Mouse (Mus musculus) G1E (cell line): ENCODE results near the gene Gm26620. TPM values are rescaled to one million over a fixed set of nuclear protein-coding genes. Genes with fewer than 3 reads are reported as not detected.

Experiments used
- ATAC-seq: 2 replicates; pipeline ENCODE4 v1.8.0; 2016; ENCODE audit warnings: mild to moderate bottlenecking; ENCODE audit not compliant: insufficient number of reproducible peaks, poor library complexity, low FRiP score, severe bottlenecking; ENCODE audit errors: extremely low read depth
- DNase-seq: peaks from one replicate; pipeline ENCODE4 v3.0.0; 2012; ENCODE audit warnings: low spot score
- H3K27me3 ChIP-seq: 2 replicates; pipeline ENCODE4 v1.6.1; 2012; ENCODE audit warnings: mild to moderate bottlenecking, low read length, inconsistent platforms; ENCODE audit not compliant: insufficient read depth
- H3K36me3 ChIP-seq: replicated peaks from 2 replicates; pipeline ENCODE3; 2012; ENCODE audit warnings: mild to moderate bottlenecking, inconsistent platforms
- H3K4me1 ChIP-seq: 2 replicates; pipeline ENCODE4 v1.6.1; 2012; ENCODE audit warnings: low read depth, low read length, inconsistent platforms, mixed read lengths; ENCODE audit not compliant: insufficient read depth
- H3K4me3 ChIP-seq: 2 replicates; pipeline ENCODE4 v1.5.1; 2012; ENCODE audit warnings: low read depth, mild to moderate bottlenecking, inconsistent platforms, low read length, moderate library complexity, mixed read lengths
- H3K9me3 ChIP-seq: replicated peaks from 2 replicates; pipeline ENCODE4 v1.6.1; 2012; ENCODE audit warnings: inconsistent platforms
- CTCF ChIP-seq: IDR thresholded peaks from 2 replicates; pipeline ENCODE4 v1.5.1; 2012; ENCODE audit warnings: low read depth, low read length, inconsistent platforms, mixed read lengths
- GATA1 ChIP-seq: IDR thresholded peaks from 2 replicates; pipeline ENCODE4 v1.6.1; 2012; ENCODE audit warnings: borderline replicate concordance, low read length, inconsistent platforms, mixed read lengths
- GATA2 ChIP-seq: IDR thresholded peaks from 2 replicates; pipeline ENCODE4 v1.6.1; 2012; ENCODE audit warnings: low read depth, low read length, inconsistent platforms, borderline replicate concordance
- POLR2AphosphoS5 ChIP-seq: IDR thresholded peaks from 2 replicates; pipeline ENCODE4 v1.6.1; 2012; ENCODE audit warnings: low read depth, low read length, inconsistent platforms; ENCODE audit not compliant: insufficient replicate concordance
- TAL1 ChIP-seq: conservative IDR thresholded peaks from 2 replicates; pipeline ENCODE4 v1.6.1; 2012; ENCODE audit warnings: low read depth, low read length, inconsistent platforms, mixed read lengths
- polyA plus RNA-seq: library from polyadenylated mRNA; stranded (reverse); fragments of >175 nt; gene quantifications from 2 replicates; pipeline ENCODE4 v1.2.3, GENCODE M21; 2012
- total RNA-seq, 2 experiments: library from RNA; stranded (forward) in 1 of 2; stranded (reverse) in 1 of 2; fragments of 200-1000 nt in 1 of 2; fragments of >200 nt in 1 of 2; fragmentation: Nextera tagmentation in 1 of 2; gene quantifications; 2 replicates each; pipeline ENCODE4 v1.2.3; 2014 to 2017

Gm26620 gene
- total and polyA plus RNA-seq, 3 experiments = 0.76 to 1.1 (median 0.90) TPM

- no peaks in the 10 kb centered on the region for H3K36me3 ChIP-seq
Measured at GRCm38 (mm10) chr1:170933940-170934339, 49.1 kb downstream of the Gm26620 start.

GRCm38 (mm10) chr1:170934383-170934782 is 49.5 kb downstream of the Gm26620 start:
- ATAC-seq (peak; percentile 80), DNase-seq (peak; percentile 39)
- no peak for TF ChIP-seq POLR2AphosphoS5
- TF ChIP-seq GATA1 = no peak
- TF ChIP-seq GATA2 = no peak
- no peak for TF ChIP-seq CTCF
- no peak for TF ChIP-seq TAL1
- Histone ChIP-seq H3K36me3 (no peaks in the 10 kb centered on the region), H3K4me1 (peaks cover 38% of the 10 kb centered on the region), H3K4me3 (no peak overlapping the region), H3K9me3 (no peaks in the 10 kb centered on the region; the same call in 1 of the 2 replicates), H3K27me3 (0 out of 2 replicates have a peak, but pooled peaks cover 2% of the 10 kb centered on the region)

More at GRCm38 (mm10) chr1:170933940-170934339, 49.1 kb downstream of the Gm26620 start:
- H3K27me3 ChIP-seq = 0 out of 2 replicates have a peak, but pooled peaks cover 2% of the 10 kb centered on the region
- no peaks in the 10 kb centered on the region; the same call in 1 of the 2 replicates for H3K9me3 ChIP-seq
- H3K4me1 ChIP-seq = peaks cover 38% of the 10 kb centered on the region
- TF ChIP-seq POLR2AphosphoS5 = no peak
- H3K4me3 ChIP-seq = no peak overlapping the region
- ATAC-seq = no peak
- DNase-seq = no peak

Other genes with a start within 250 kb of the Gm26620 start
- not detected in 2 replicates for gene Olfml2b, start 240.5 kb upstream of the Gm26620 start, total RNA-seq (2014; fragmentation: Nextera tagmentation)
- gene Olfml2b, start 240.5 kb upstream of the Gm26620 start, total RNA-seq (2017) = 0.05 TPM in 1 of 2 replicates, not detected in the other
- gene Olfml2b, start 240.5 kb upstream of the Gm26620 start, polyA plus RNA-seq = not detected in 2 replicates
- gene Atf6, start 17.3 kb upstream of the Gm26620 start, total RNA-seq (2014; fragmentation: Nextera tagmentation) = 44.0 and 44.6 TPM in 2 replicates
- 22.5 and 22.7 TPM in 2 replicates for gene Atf6, start 17.3 kb upstream of the Gm26620 start, total RNA-seq (2017)
- gene Atf6, start 17.3 kb upstream of the Gm26620 start, polyA plus RNA-seq = 1.7 and 2.1 TPM in 2 replicates
- 13.2 and 13.9 TPM in 2 replicates for gene Dusp12, start 475 bp downstream of the Gm26620 start, total RNA-seq (2014; fragmentation: Nextera tagmentation)
- 10.0 TPM in 2 replicates for gene Dusp12, start 475 bp downstream of the Gm26620 start, total RNA-seq (2017)
- gene Dusp12, start 475 bp downstream of the Gm26620 start, polyA plus RNA-seq = 14.0 and 14.4 TPM in 2 replicates
- gene Fcrlb, start 27.9 kb downstream of the Gm26620 start, total RNA-seq (2014; fragmentation: Nextera tagmentation) = not detected in 2 replicates
- not detected in 2 replicates for gene Fcrlb, start 27.9 kb downstream of the Gm26620 start, total RNA-seq (2017)
- not detected in 2 replicates for gene Fcrlb, start 27.9 kb downstream of the Gm26620 start, polyA plus RNA-seq
- 0.83 TPM in 1 of 2 replicates, not detected in the other for gene Fcrla, start 42.5 kb downstream of the Gm26620 start, total RNA-seq (2014; fragmentation: Nextera tagmentation)
- gene Fcrla, start 42.5 kb downstream of the Gm26620 start, total RNA-seq (2017) = 0.38 TPM in 1 of 2 replicates, not detected in the other
- 0.08 TPM in 1 of 2 replicates, not detected in the other for gene Fcrla, start 42.5 kb downstream of the Gm26620 start, polyA plus RNA-seq
- gene Fcgr2b, start 91.5 kb downstream of the Gm26620 start, total RNA-seq (2014; fragmentation: Nextera tagmentation) = 5.5 and 5.8 TPM in 2 replicates
- 20.5 and 22.1 TPM in 2 replicates for gene Fcgr2b, start 91.5 kb downstream of the Gm26620 start, total RNA-seq (2017)
- 0.24 and 0.46 TPM in 2 replicates for gene Fcgr2b, start 91.5 kb downstream of the Gm26620 start, polyA plus RNA-seq
- gene Fcgr4, start 133.9 kb downstream of the Gm26620 start, total RNA-seq (2014; fragmentation: Nextera tagmentation) = not detected in 2 replicates
- 0.12 and 0.22 TPM in 2 replicates for gene Fcgr4, start 133.9 kb downstream of the Gm26620 start, total RNA-seq (2017)
- 0.03 TPM in 1 of 2 replicates, not detected in the other for gene Fcgr4, start 133.9 kb downstream of the Gm26620 start, polyA plus RNA-seq
- gene Fcgr3, start 179.9 kb downstream of the Gm26620 start, total RNA-seq (2014; fragmentation: Nextera tagmentation) = 7.3 and 9.3 TPM in 2 replicates
- gene Fcgr3, start 179.9 kb downstream of the Gm26620 start, total RNA-seq (2017) = 99.6 and 123 TPM in 2 replicates
- gene Fcgr3, start 179.9 kb downstream of the Gm26620 start, polyA plus RNA-seq = 0.91 and 1.5 TPM in 2 replicates
- 10.0 and 11.9 TPM in 2 replicates for gene Cfap126, start 228.9 kb downstream of the Gm26620 start, total RNA-seq (2014; fragmentation: Nextera tagmentation)
- gene Cfap126, start 228.9 kb downstream of the Gm26620 start, total RNA-seq (2017) = 0.64 and 0.76 TPM in 2 replicates
- gene Cfap126, start 228.9 kb downstream of the Gm26620 start, polyA plus RNA-seq = 0.81 and 1.0 TPM in 2 replicates